Mouse (Mus musculus): ENCODE data around the gene Aspa. TPM values are rescaled to one million over a fixed set of nuclear protein-coding genes. Genes with fewer than 3 reads are reported as not detected.
"Not testable (repeated sequence)": the region's sequence is repeated elsewhere in the genome, so short reads cannot be mapped to it uniquely, and the experiment has no call there.

The Aspa gene
- polyA plus RNA-seq (2015; fragmentation: Nextera tagmentation; extraction: Ambion mirVana): 4.2 and 4.5 TPM in 2 replicates

DNA sequence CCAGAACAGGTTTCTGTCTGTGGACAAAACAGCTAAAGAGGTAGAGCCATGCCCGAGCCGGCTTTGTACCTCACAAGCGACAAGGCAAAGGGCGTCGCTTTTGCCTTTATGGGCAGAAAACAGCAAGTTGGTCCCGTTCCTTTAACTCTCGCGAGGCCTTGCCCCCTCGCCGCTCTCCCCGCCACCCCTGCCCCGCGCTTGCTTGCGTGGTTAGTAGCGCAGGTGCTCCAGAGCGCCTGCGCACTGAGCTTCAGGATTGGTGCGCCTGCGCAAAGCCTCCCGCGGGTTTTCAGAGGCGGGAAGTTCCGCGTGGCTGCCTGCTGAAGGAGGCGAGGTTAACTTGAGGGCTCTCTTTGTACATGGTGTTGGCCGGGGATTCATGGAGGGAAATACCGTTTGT, at the start of gene Aspa, which contains the start of the genes Gm49340 and Spata22:
TSS of gene Aspa (minus strand) at position 155 of the 400 bp plus-strand sequence.
TSS of gene Gm49340 (plus strand) at position 300 of the 400 bp plus-strand sequence.
TSS of gene Spata22 (plus strand) at position 300 of the 400 bp plus-strand sequence.
- 78% methylated on average over 27 of the region's 27 CpGs for WGBS
- Histone ChIP-seq H3K27ac (ENCODE audit: low read length) (no peak within 1 kb of the TSS), H3K9ac (ENCODE audit: low read length) (no peak within 1 kb of the TSS), H3K9me3 (replicated peaks; ENCODE audit: control insufficient read depth, low read length) (no peaks in the 10 kb centered on the region), H3K4me1 (ENCODE audit: control insufficient read depth, insufficient read depth, low read length) (peaks cover 8% of the 10 kb centered on the region; the same call in 1 of the 2 replicates), H3K36me3 (ENCODE audit: control insufficient read depth, insufficient read depth, low read length) (no peaks in the 10 kb centered on the region), H3K27me3 (ENCODE audit: control insufficient read depth, insufficient read depth, low read length) (no peaks in the 10 kb centered on the region), H3K4me2 (ENCODE audit: low read depth, low read length) (no peak within 1 kb of the TSS), H3K4me3 (replicated peaks; ENCODE audit: low read length) (no peak within 1 kb of the TSS)
- no peak for ATAC-seq (ENCODE audit: insufficient read depth, low FRiP score)

DNA sequence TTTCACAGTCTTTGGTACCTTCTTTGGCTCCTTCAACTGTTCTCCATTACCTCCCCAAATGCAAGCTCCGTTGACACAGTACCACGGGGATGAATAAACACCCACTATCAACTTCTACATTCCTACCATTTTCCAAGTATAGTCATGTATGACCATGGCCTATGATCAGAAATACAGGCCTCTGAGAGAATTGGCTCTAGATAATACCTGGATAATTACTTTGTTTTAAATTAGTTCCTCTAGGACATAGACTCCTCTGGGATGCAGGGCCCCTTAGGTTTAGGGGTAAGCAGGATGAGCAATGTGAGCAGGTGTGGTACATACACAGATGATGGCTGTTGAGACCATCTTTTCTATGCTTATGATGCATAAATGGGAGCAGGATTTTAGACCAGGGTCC, 41.5 kb upstream of the Aspa start, which contains the start of gene Olfr376:
TSS of gene Olfr376 (plus strand) at position 301 of the 400 bp plus-strand sequence.
- ATAC-seq (ENCODE audit: insufficient read depth, low FRiP score): no peak
- H3K27me3 ChIP-seq (ENCODE audit: control insufficient read depth, insufficient read depth, low read length): no peaks in the 10 kb centered on the region
- H3K4me1 ChIP-seq (ENCODE audit: control insufficient read depth, insufficient read depth, low read length): no peaks in the 10 kb centered on the region
- H3K4me2 ChIP-seq (ENCODE audit: low read depth, low read length): no peak within 1 kb of the TSS
- no peak within 1 kb of the TSS for H3K27ac ChIP-seq (ENCODE audit: low read length)
- WGBS: 83% methylated on average over 2 of the region's 2 CpGs
- H3K9ac ChIP-seq (ENCODE audit: low read length): no peak within 1 kb of the TSS
- H3K9me3 ChIP-seq (replicated peaks; ENCODE audit: control insufficient read depth, low read length): no peaks in the 10 kb centered on the region
- H3K4me3 ChIP-seq (replicated peaks; ENCODE audit: low read length): no peak within 1 kb of the TSS
- no peaks in the 10 kb centered on the region for H3K36me3 ChIP-seq (ENCODE audit: control insufficient read depth, insufficient read depth, low read length)

DNA sequence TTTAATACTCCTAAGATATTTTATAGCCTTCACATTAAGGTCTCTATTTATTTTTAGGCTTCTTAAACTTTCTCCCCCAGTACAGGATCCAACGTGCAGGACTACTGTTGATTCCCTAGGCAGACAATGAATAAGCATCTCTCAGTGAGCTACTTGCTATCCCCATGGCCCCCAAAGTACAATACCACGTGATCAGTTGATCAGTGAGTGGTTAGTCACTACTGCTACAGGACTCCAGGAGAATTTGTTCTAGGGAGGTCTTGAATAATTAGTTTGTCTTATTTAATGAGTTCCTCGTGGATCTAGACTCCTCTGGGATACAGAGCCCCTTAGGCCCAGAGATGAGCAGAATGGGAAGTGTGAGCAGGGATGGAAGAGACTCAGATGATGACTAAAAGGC, 21.1 kb upstream of the Aspa start, which contains the start of gene Olfr20:
TSS of gene Olfr20 (plus strand) at position 301 of the 400 bp plus-strand sequence.
- no peak within 1 kb of the TSS for H3K4me3 ChIP-seq (replicated peaks; ENCODE audit: low read length)
- no peak for ATAC-seq (ENCODE audit: insufficient read depth, low FRiP score)
- no peaks in the 10 kb centered on the region for H3K27me3 ChIP-seq (ENCODE audit: control insufficient read depth, insufficient read depth, low read length)
- H3K36me3 ChIP-seq (ENCODE audit: control insufficient read depth, insufficient read depth, low read length): no peaks in the 10 kb centered on the region
- no peak within 1 kb of the TSS for H3K27ac ChIP-seq (ENCODE audit: low read length)
- WGBS: 44% methylated on average over 3 of the region's 3 CpGs
- no peaks in the 10 kb centered on the region for H3K9me3 ChIP-seq (replicated peaks; ENCODE audit: control insufficient read depth, low read length)
- no peak within 1 kb of the TSS for H3K9ac ChIP-seq (ENCODE audit: low read length)
- no peaks in the 10 kb centered on the region for H3K4me1 ChIP-seq (ENCODE audit: control insufficient read depth, insufficient read depth, low read length)
- no peak within 1 kb of the TSS for H3K4me2 ChIP-seq (ENCODE audit: low read depth, low read length)

DNA sequence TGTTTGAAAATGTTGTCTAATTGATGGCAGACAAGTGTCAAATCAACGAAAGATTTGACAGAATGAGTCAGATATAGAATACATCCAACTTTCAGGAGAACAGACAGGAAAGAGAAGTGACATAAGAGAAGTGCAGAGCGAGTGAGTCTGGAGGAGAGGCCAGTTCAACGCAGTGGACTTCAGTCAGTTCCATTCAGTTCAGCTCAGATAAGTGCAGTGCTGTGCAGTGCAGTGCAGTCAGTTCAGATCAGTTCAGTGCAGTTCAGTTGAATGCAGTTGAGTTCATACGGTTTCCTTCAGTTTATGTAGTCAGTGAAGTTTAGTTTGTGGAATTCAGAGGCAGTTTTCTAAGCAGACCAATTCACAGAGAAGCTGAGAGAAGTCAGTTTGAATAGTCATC, 7.5 kb upstream of the Aspa start:
- no peaks in the 10 kb centered on the region for H3K4me1 ChIP-seq (ENCODE audit: control insufficient read depth, insufficient read depth, low read length)
- no peak overlapping the region for H3K4me3 ChIP-seq (replicated peaks; ENCODE audit: low read length)
- no peak overlapping the region for H3K9ac ChIP-seq (ENCODE audit: low read length)
- no peaks in the 10 kb centered on the region for H3K27me3 ChIP-seq (ENCODE audit: control insufficient read depth, insufficient read depth, low read length)
- H3K4me2 ChIP-seq (ENCODE audit: low read depth, low read length): no peak overlapping the region
- ATAC-seq (ENCODE audit: insufficient read depth, low FRiP score): no peak
- H3K27ac ChIP-seq (ENCODE audit: low read length): no peak overlapping the region
- no peaks in the 10 kb centered on the region for H3K36me3 ChIP-seq (ENCODE audit: control insufficient read depth, insufficient read depth, low read length)
- 63% methylated on average over 4 of the region's 4 CpGs for WGBS
- no peaks in the 10 kb centered on the region for H3K9me3 ChIP-seq (replicated peaks; ENCODE audit: control insufficient read depth, low read length)

DNA sequence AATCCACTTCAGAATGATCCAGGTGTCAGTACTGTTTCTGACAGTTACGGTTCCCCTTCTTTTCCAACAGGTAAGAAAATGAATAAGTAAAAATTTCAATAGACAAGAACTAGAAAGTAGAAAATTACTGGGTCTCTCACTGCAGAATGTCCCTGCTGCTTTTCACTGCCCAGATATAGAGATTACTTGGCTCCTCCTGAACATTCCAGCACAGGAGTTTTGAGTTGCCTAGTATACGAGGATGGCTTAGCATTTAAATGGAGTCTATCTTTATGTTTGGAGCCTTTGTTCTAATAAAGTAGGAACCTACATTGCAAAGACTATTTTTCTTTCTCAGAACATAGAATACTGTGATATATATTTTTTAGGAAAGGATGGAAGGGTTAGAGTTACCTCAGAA, 4.0 kb upstream of the Aspa start:
- Histone ChIP-seq H3K9ac (ENCODE audit: low read length) (no peak overlapping the region), H3K9me3 (replicated peaks; ENCODE audit: control insufficient read depth, low read length) (no peaks in the 10 kb centered on the region), H3K36me3 (ENCODE audit: control insufficient read depth, insufficient read depth, low read length) (no peaks in the 10 kb centered on the region), H3K4me1 (ENCODE audit: control insufficient read depth, insufficient read depth, low read length) (no peaks in the 10 kb centered on the region), H3K4me3 (replicated peaks; ENCODE audit: low read length) (no peak overlapping the region), H3K27me3 (ENCODE audit: control insufficient read depth, insufficient read depth, low read length) (no peaks in the 10 kb centered on the region), H3K4me2 (ENCODE audit: low read depth, low read length) (no peak overlapping the region), H3K27ac (ENCODE audit: low read length) (no peak overlapping the region)
- 74% methylated on average over 2 of the region's 2 CpGs for WGBS
- ATAC-seq (ENCODE audit: insufficient read depth, low FRiP score): no peak

DNA sequence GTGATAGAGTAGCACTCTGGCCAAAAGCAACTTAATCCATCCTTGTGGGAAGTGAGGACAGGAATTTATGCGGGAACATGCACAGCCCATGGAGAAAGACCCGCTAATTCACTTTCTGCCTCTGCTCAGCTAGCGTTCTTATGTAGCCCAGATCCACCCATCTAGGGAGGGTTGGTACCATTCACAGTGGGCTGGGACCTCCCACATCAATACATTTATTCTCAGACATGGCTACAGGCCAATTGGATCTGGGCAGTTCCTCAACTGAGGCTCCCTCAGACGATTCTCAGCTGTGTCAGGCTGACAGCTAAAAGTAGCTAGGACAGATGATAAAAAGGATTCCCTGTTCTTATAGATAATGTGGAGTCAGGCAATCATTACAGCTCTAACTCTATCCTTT, 2.0 kb downstream of the Aspa start:
- H3K4me1 ChIP-seq (ENCODE audit: control insufficient read depth, insufficient read depth, low read length): peaks cover 12% of the 10 kb centered on the region; the same call in 1 of the 2 replicates
- H3K27me3 ChIP-seq (ENCODE audit: control insufficient read depth, insufficient read depth, low read length): no peaks in the 10 kb centered on the region
- peak overlapping the region; percentile 21; the same call in 1 of the 2 replicates for H3K27ac ChIP-seq (ENCODE audit: low read length)
- ATAC-seq (ENCODE audit: insufficient read depth, low FRiP score): peak; percentile 74; the same call in 1 of the 2 replicates
- no peaks in the 10 kb centered on the region for H3K36me3 ChIP-seq (ENCODE audit: control insufficient read depth, insufficient read depth, low read length)
- no peak overlapping the region for H3K9ac ChIP-seq (ENCODE audit: low read length)
- WGBS: 49% methylated on average over 4 of the region's 4 CpGs
- peak overlapping the region; percentile 40; the same call in 1 of the 2 replicates for H3K4me2 ChIP-seq (ENCODE audit: low read depth, low read length)
- H3K9me3 ChIP-seq (replicated peaks; ENCODE audit: control insufficient read depth, low read length): no peaks in the 10 kb centered on the region
- H3K4me3 ChIP-seq (replicated peaks; ENCODE audit: low read length): no peak overlapping the region

DNA sequence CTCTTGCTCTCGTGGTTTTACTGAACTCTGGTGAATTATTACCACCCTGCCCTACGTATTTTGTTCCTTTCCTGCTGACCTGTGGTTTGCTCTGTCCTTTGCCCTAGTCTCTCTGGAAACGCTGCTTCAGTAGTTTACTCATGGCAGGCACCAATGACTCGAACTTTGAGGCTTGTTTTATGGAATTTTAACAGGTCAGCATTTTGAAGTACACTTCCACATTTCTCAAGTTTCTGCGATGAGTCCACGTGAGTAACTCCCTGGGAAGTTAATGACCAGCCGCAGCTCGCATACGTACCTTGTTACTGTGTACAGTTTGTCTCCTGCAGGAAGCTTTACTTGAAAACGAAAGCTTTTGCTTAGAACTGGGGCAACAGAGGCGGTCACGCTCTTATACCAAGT, 2.9 kb downstream of the Aspa start:
- Histone ChIP-seq H3K4me2 (ENCODE audit: low read depth, low read length) (peak overlapping the region; percentile 40), H3K9ac (ENCODE audit: low read length) (no peak overlapping the region), H3K4me3 (replicated peaks; ENCODE audit: low read length) (peak overlapping the region; percentile 28), H3K27me3 (ENCODE audit: control insufficient read depth, insufficient read depth, low read length) (no peaks in the 10 kb centered on the region), H3K36me3 (ENCODE audit: control insufficient read depth, insufficient read depth, low read length) (no peaks in the 10 kb centered on the region), H3K9me3 (replicated peaks; ENCODE audit: control insufficient read depth, low read length) (no peaks in the 10 kb centered on the region), H3K4me1 (ENCODE audit: control insufficient read depth, insufficient read depth, low read length) (peaks cover 12% of the 10 kb centered on the region; the same call in 1 of the 2 replicates), H3K27ac (ENCODE audit: low read length) (peak overlapping the region; percentile 54)
- ATAC-seq (ENCODE audit: insufficient read depth, low FRiP score): peak; percentile 73; the same call in 1 of the 2 replicates
- 20% methylated on average over 12 of the region's 12 CpGs for WGBS

DNA sequence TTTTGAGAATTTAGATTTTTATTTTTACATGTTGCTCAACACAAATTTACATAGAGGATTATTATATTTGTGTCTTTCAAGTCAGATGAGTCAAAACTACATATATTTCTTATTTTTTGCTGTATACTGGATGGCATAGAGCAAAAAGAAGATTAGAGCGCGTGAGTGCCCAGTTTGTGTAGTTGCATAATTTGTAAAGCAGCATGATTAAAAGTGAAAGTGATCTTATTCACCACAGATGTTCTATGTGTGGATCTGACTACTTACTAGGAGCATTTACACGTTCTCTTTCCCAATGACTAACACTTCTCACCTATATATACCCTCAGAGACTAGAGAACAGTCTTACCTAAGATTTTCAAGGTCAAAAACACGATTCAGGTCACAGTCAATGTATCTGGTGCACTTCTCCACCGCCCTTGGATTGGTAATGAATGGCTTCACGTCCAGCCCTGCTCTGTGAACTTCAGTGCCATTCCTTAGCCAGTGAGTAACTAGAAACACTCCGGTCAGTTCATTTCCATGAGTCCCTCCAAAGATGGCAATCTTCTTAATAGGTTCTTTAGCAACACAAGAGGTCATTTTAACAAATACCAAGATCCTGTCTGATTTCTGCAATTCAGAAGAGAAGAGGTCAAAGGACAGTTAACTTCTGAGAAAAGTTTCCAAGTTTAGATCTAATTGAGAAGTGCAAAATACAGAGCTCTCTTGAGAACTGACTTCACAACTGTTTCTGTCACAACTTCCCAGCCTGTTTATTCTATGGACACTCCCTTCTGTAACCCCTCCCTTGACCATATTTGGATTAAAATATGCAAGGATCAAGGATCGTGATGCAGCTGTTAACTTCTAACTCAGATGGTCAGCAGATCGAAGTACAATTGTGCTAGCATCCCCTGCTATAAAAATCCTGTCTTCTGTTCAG, 5.2 kb downstream of the Aspa start:
- no peak overlapping the region for H3K9ac ChIP-seq (ENCODE audit: low read length)
- peak overlapping the region; percentile 9; the same call in 1 of the 2 replicates for H3K4me3 ChIP-seq (replicated peaks; ENCODE audit: low read length)
- H3K27ac ChIP-seq (ENCODE audit: low read length): no peak overlapping the region; the same call in 1 of the 2 replicates
- 58% methylated on average over 9 of the region's 9 CpGs for WGBS
- H3K27me3 ChIP-seq (ENCODE audit: control insufficient read depth, insufficient read depth, low read length): no peaks in the 10 kb centered on the region
- ATAC-seq (ENCODE audit: insufficient read depth, low FRiP score): no peak
- H3K9me3 ChIP-seq (replicated peaks; ENCODE audit: control insufficient read depth, low read length): no peaks in the 10 kb centered on the region
- peak overlapping the region; percentile 31 for H3K4me2 ChIP-seq (ENCODE audit: low read depth, low read length)
- H3K4me1 ChIP-seq (ENCODE audit: control insufficient read depth, insufficient read depth, low read length): peaks cover 12% of the 10 kb centered on the region; the same call in 1 of the 2 replicates
- H3K36me3 ChIP-seq (ENCODE audit: control insufficient read depth, insufficient read depth, low read length): no peaks in the 10 kb centered on the region

DNA sequence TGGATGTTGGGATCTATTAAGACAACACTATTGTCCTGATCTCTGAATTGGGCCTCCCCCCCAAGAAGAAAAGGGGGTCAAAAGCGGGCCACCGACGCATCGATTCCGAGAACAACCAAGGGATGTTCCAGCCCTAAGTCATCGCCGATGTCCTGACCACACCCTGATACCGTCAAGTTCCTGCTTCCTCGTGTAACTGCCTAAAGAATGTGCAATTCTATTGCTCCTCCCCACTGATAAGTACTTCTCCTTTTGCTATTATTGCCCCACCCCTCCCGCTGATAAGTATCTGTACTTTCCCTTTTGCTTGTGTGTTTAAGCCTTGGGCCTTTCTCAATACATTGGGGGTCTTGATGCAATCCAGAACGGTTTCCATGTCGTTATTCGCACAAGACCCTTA, 8.3 kb downstream of the Aspa start:
- WGBS: 91% methylated on average over 13 of the region's 13 CpGs
- not testable (repeated sequence) for H3K27me3 ChIP-seq (ENCODE audit: control insufficient read depth, insufficient read depth, low read length); H3K4me3 ChIP-seq (replicated peaks; ENCODE audit: low read length); H3K9ac ChIP-seq (ENCODE audit: low read length); H3K4me2 ChIP-seq (ENCODE audit: low read depth, low read length); H3K4me1 ChIP-seq (ENCODE audit: control insufficient read depth, insufficient read depth, low read length); H3K36me3 ChIP-seq (ENCODE audit: control insufficient read depth, insufficient read depth, low read length); H3K27ac ChIP-seq (ENCODE audit: low read length); ATAC-seq (ENCODE audit: insufficient read depth, low FRiP score); H3K9me3 ChIP-seq (replicated peaks; ENCODE audit: control insufficient read depth, low read length)

All from stomach, embryonic 16.5 days (tissue).